Mouse (Mus musculus) intestine, postnatal 0 days (tissue): ENCODE measurements around the gene Olfr164. TPM values are rescaled to one million over a fixed set of nuclear protein-coding genes. Genes with fewer than 3 reads are reported as not detected.

Experiments
- ATAC-seq: fragments of 200-750 bp; cut with Nextera tagmentation; 2 replicates; pipeline ENCODE4 v1.8.0; 2017; ENCODE audit warnings: mild to moderate bottlenecking, moderate TSS enrichment, moderate library complexity
- H3K27ac ChIP-seq: fragments of 300-500 bp; sonication (generic); 2 replicates; pipeline ENCODE4 v1.5.1; 2014; ENCODE audit warnings: mild to moderate bottlenecking, low read depth, low read length, moderate library complexity
- H3K27me3 ChIP-seq: fragments of 300-500 bp; sonication (generic); replicated peaks from 2 replicates; pipeline ENCODE4 v1.6.1; 2014; ENCODE audit warnings: low read length, mixed read lengths; ENCODE audit not compliant: control insufficient read depth, insufficient read depth
- H3K36me3 ChIP-seq: fragments of 300-500 bp; sonication (generic); 2 replicates; pipeline ENCODE4 v1.6.1; 2014; ENCODE audit warnings: mild to moderate bottlenecking, moderate library complexity; ENCODE audit not compliant: control insufficient read depth, insufficient read depth
- H3K4me1 ChIP-seq: fragments of 300-500 bp; sonication (generic); replicated peaks from 2 replicates; pipeline ENCODE4 v1.6.1; 2014; ENCODE audit warnings: antibody characterized with exemption, low read length, mixed read lengths; ENCODE audit not compliant: control insufficient read depth, insufficient read depth
- H3K4me2 ChIP-seq: fragments of 300-500 bp; sonication (generic); replicated peaks from 2 replicates; pipeline ENCODE4 v1.6.1; 2014; ENCODE audit warnings: low read depth, mild to moderate bottlenecking, moderate library complexity
- H3K4me3 ChIP-seq: fragments of 300-500 bp; sonication (generic); 2 replicates; pipeline ENCODE4 v1.5.1; 2014; ENCODE audit warnings: low read depth, low read length
- H3K9ac ChIP-seq: fragments of 300-500 bp; sonication (generic); 2 replicates; pipeline ENCODE4 v1.6.1; 2014; ENCODE audit warnings: mild to moderate bottlenecking, low read depth, low read length
- H3K9me3 ChIP-seq: fragments of 300-500 bp; sonication (generic); 2 replicates; pipeline ENCODE4 v1.6.1; 2016; ENCODE audit warnings: mixed run types; ENCODE audit not compliant: control insufficient read depth
- CTCF ChIP-seq: sonication (generic); IDR thresholded peaks from 2 replicates; pipeline ENCODE4 v1.5.1; 2016; ENCODE audit warnings: low read depth, mild to moderate bottlenecking, control low read depth, antibody characterized with exemption, moderate library complexity
- WGBS: fragments of 180-500 bp; shearing (Covaris S2); extraction: QIAGEN DNeasy Blood & Tissue Kit; methylation state at CpG from one replicate; pipeline ENCODE4 v1.1.7; 2014; 5-methylcytosine and 5-hydroxymethylcytosine counted together
- polyA plus RNA-seq: library from polyadenylated mRNA; unstranded; fragments of >200 nt; fragmentation: Nextera tagmentation; extraction: Ambion mirVana; gene quantifications from 2 replicates; pipeline ENCODE4 v1.2.1, GENCODE M21; 2015

Gene Olfr164
- polyA plus RNA-seq: not detected in 2 replicates

GRCm38 (mm10) chr16:19313964-19314363, at the start of gene Olfr164:
Olfr164 (minus strand) TSS chr16:19314064.
- H3K4me1 ChIP-seq: no peaks in the 10 kb centered on the region
- no peak within 1 kb of the TSS for H3K9ac ChIP-seq
- no peak within 1 kb of the TSS for H3K27ac ChIP-seq
- no peaks in the 10 kb centered on the region for H3K36me3 ChIP-seq
- no peak for ATAC-seq
- TF ChIP-seq CTCF: no peak
- H3K4me2 ChIP-seq: no peak within 1 kb of the TSS
- H3K27me3 ChIP-seq: no peaks in the 10 kb centered on the region
- no peaks in the 10 kb centered on the region for H3K9me3 ChIP-seq
- H3K4me3 ChIP-seq: no peak within 1 kb of the TSS
- WGBS: 29% methylated on average over 1 of the region's 1 CpGs

- ATAC-seq: no peak
- Histone ChIP-seq H3K9me3 (no peaks in the 10 kb centered on the region), H3K36me3 (no peaks in the 10 kb centered on the region), H3K4me3 (no peak overlapping the region), H3K9ac (no peak overlapping the region), H3K4me2 (no peak overlapping the region), H3K27me3 (no peaks in the 10 kb centered on the region), H3K4me1 (no peaks in the 10 kb centered on the region), H3K27ac (no peak overlapping the region)
- no peak for TF ChIP-seq CTCF
- 91% methylated on average over 6 of the region's 6 CpGs for WGBS
These were observed 35.2 kb upstream of the Olfr164 start for GRCm38 (mm10) chr16:19349111-19349510.

- 37% methylated on average over 1 of the region's 1 CpGs for WGBS
- Histone ChIP-seq H3K27ac (no peak overlapping the region), H3K9me3 (no peaks in the 10 kb centered on the region), H3K4me2 (no peak overlapping the region), H3K4me1 (no peaks in the 10 kb centered on the region), H3K27me3 (no peaks in the 10 kb centered on the region), H3K4me3 (no peak overlapping the region), H3K9ac (no peak overlapping the region), H3K36me3 (no peaks in the 10 kb centered on the region)
- ATAC-seq: no peak
- 0 out of 2 replicates have a peak, but pooled peaks have one; percentile 10 for TF ChIP-seq CTCF
These were observed 50.6 kb downstream of the Olfr164 start for GRCm38 (mm10) chr16:19263235-19263634.

GRCm38 (mm10) chr16:19260780-19261179, 53.1 kb downstream of the Olfr164 start:
- Histone ChIP-seq H3K9ac (no peak overlapping the region), H3K4me2 (no peak overlapping the region), H3K27ac (no peak overlapping the region), H3K27me3 (no peaks in the 10 kb centered on the region), H3K36me3 (no peaks in the 10 kb centered on the region), H3K4me1 (no peaks in the 10 kb centered on the region), H3K4me3 (no peak overlapping the region), H3K9me3 (no peaks in the 10 kb centered on the region)
- no peak for ATAC-seq
- 51% methylated on average over 1 of the region's 1 CpGs for WGBS
- TF ChIP-seq CTCF: no peak

- Histone ChIP-seq H3K27ac (no peak overlapping the region), H3K4me1 (no peaks in the 10 kb centered on the region), H3K4me2 (no peak overlapping the region), H3K4me3 (no peak overlapping the region), H3K27me3 (no peaks in the 10 kb centered on the region), H3K9me3 (no peaks in the 10 kb centered on the region), H3K9ac (no peak overlapping the region), H3K36me3 (no peaks in the 10 kb centered on the region)
- TF ChIP-seq CTCF: no peak
- 80% methylated on average over 1 of the region's 1 CpGs for WGBS
- no peak for ATAC-seq
These were observed 68.0 kb downstream of the Olfr164 start for GRCm38 (mm10) chr16:19245835-19246234.

- H3K9ac ChIP-seq: no peak overlapping the region
- no peak for ATAC-seq
- no peak for TF ChIP-seq CTCF
These were observed 72.3 kb downstream of the Olfr164 start for GRCm38 (mm10) chr16:19241539-19242025.

More at GRCm38 (mm10) chr16:19241539-19242025, 72.3 kb downstream of the Olfr164 start:
- no peak overlapping the region for H3K4me3 ChIP-seq
- no peak overlapping the region for H3K4me2 ChIP-seq
- no peaks in the 10 kb centered on the region for H3K4me1 ChIP-seq
- no peaks in the 10 kb centered on the region for H3K36me3 ChIP-seq
- no peaks in the 10 kb centered on the region for H3K9me3 ChIP-seq
- no peak overlapping the region for H3K27ac ChIP-seq
- no peaks in the 10 kb centered on the region for H3K27me3 ChIP-seq
